Mouse (Mus musculus) stomach, postnatal 0 days (tissue): ENCODE results near the gene Gm10197.

Experiments used
- CTCF ChIP-seq: IDR thresholded peaks from 2 replicates; pipeline ENCODE4 v1.5.1; 2016; ENCODE audit warnings: antibody characterized with exemption, low read depth, mild to moderate bottlenecking, moderate library complexity
- EP300 ChIP-seq: optimal IDR thresholded peaks from 2 replicates; pipeline ENCODE3; 2016; ENCODE audit warnings: antibody characterized with exemption

DNA sequence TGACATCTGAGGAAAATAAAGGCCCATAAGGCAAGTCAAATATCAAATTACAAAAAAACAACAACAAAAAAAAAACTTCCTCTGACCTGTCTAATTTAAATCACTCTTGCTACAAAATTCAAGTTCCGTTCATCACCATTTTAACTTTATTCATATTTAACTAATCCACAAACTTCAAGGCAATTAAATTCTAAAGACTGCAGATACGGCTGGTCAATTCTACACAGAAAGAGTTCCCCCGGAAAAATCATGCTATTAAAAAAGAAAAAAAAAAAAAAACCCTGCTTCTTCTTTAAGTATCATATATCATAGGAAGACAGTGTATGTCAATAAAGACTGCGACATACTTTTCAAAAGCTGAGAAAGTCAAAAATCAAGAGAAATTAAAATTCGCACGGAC, 17.9 kb upstream of the Gm10197 start:
- no peak for TF ChIP-seq CTCF
- TF ChIP-seq EP300 = no peak
